Comparison of ENCODE assay signal across 21 mouse cellular contexts in genomic region chr9:54722156-54722555, GRCm38 (mm10). TPM values are rescaled to one million over a fixed set of nuclear protein-coding genes. Genes with fewer than 3 reads are reported as not detected.
DNase-seq lines count a peak whose midpoint lies in the region; TF ChIP-seq lines count a peak whose summit lies in the region.
"Had no signal": no experiment of that assay in that cellular context is flagged by ENCODE, and none has a peak within 500 bp of the region (broad histone marks: within the 10 kb centered on the region; RNA-seq: fewer than 3 reads in every experiment).

No protein-coding gene starts in this region.

- peak overlapping the region; percentile 75 for H3K27ac ChIP-seq in layer of hippocampus, adult 2 months
- H3K27ac ChIP-seq: embryonic facial prominence, embryonic 10.5 days; forebrain, embryonic 13.5 days; heart, embryonic 10.5 days; hindbrain, embryonic 12.5 days had no signal

- no peak overlapping the region for H3K4me3 ChIP-seq in layer of hippocampus, adult 2 months
- H3K4me3 ChIP-seq: embryonic facial prominence, embryonic 10.5 days; forebrain, embryonic 13.5 days; heart, embryonic 10.5 days; hindbrain, embryonic 12.5 days had no signal

- peak; percentile 27 for DNase-seq in adrenal gland, postnatal 10 days
- DNase-seq in adrenal gland, postnatal 36 days: no peak
- peak; percentile 35 to 60 for DNase-seq in layer of hippocampus, adult 2 months (ENCODE audit: low spot score in 2 of 2)
- no peak for DNase-seq in layer of hippocampus, postnatal 14 days (ENCODE audit: low spot score in 2 of 2)
- DNase-seq in right cerebral cortex, adult 18-20 months: peak; percentile 41
- no peak for DNase-seq in right cerebral cortex, postnatal 4 days
- no peak for DNase-seq in embryo, embryonic 10 days (ENCODE audit: low spot score)
- DNase-seq: adrenal gland, adult 8-10 months; B cell, adult 2 months; cerebellum, adult 18-20 months; cerebellum, adult 9-11 months; cerebellum, postnatal 36 days; forebrain, postnatal 0 days; heart, adult 18-20 months; heart, postnatal 10 days; heart, postnatal 4 days had no signal

- TF ChIP-seq CTCF in layer of hippocampus, adult 2 months (conservative IDR thresholded peaks at IDR 0.05): no peak

RNA-seq across cellular contexts. Expression of gene Wdr61, which starts 12.2 kb away (rescaled TPM):
- total RNA-seq in adrenal gland, postnatal 10 days (2021): 10 to 100 TPM; 74.9 to 78.8 TPM
- total RNA-seq in adrenal gland, postnatal 36 days (2021): 10 to 100 TPM; 67.6 to 72.7 TPM
- total RNA-seq in layer of hippocampus, adult 2 months (2021): 10 to 100 TPM; 60.2 to 63.6 TPM
- total RNA-seq in layer of hippocampus, postnatal 14 days (2021): 10 to 100 TPM; 53.8 to 59.3 TPM

RNA-seq across cellular contexts. Expression of gene Dnaja4, which starts 23.5 kb away (rescaled TPM):
- total RNA-seq in adrenal gland, postnatal 10 days (2021): 10 to 100 TPM in 1 of 2 experiments, 1 to 10 TPM in 1; 10.0 to 16.7 TPM
- total RNA-seq in adrenal gland, postnatal 36 days (2021): 10 to 100 TPM; 17.7 to 24.3 TPM
- 10 to 100 TPM; 44.9 to 48.0 TPM for total RNA-seq in layer of hippocampus, adult 2 months (2021)
- 10 to 100 TPM; 25.6 to 30.8 TPM for total RNA-seq in layer of hippocampus, postnatal 14 days (2021)

RNA-seq across cellular contexts. Expression of gene Crabp1, which starts 42.4 kb away (rescaled TPM):
- total RNA-seq in adrenal gland, postnatal 10 days (2021): 1 to 10 TPM; 3.9 to 5.9 TPM
- 1 to 10 TPM; 7.9 to 8.5 TPM for total RNA-seq in adrenal gland, postnatal 36 days (2021)
- under 1 TPM in 1 of 2 experiments, not detected in 1; 0.93 TPM for total RNA-seq in layer of hippocampus, adult 2 months (2021)
- 1 to 10 TPM; 3.6 to 4.4 TPM for total RNA-seq in layer of hippocampus, postnatal 14 days (2021)
- total RNA-seq: G1E; heart, adult 18-20 months; heart, postnatal 10 days had no signal

Comparison
In these comparisons a context has a peak if more than half of its experiments do, and no peak if none do; other contexts are left out.
1. DNase-seq: peak in adrenal gland, postnatal 10 days (single experiment), layer of hippocampus, adult 2 months (2 of 2) and right cerebral cortex, adult 18-20 months (single experiment); none in adrenal gland, postnatal 36 days (0 of 2), layer of hippocampus, postnatal 14 days (0 of 2), right cerebral cortex, postnatal 4 days (single experiment) and embryo, embryonic 10 days (single experiment).